8 mouse cellular contexts compared by ENCODE assay signal in the genomic region with DNA sequence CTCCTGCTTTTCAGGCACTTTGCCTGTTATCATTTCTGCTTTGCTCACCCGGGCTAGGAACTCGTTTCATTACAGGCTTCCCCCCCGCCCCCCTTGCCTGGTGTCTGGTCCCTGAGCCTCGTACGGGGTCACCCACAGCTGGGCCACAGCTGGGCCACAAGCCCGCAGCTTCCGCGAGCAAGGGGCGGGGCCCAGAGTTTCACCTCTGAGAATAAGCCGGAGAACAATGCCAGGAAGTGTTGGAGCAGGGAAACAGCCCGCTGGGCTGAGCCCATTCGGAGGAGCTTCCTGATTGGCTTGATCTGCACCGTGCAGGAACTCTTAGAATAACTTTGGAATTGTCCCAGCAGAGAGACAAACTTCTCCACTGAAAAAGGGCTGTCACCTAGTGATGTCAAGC. TPM values are rescaled to one million over a fixed set of nuclear protein-coding genes. Genes with fewer than 3 reads are reported as not detected.
A peak's percentile ranks its signal among the peaks of the same experiment; 100 is the strongest.
DNase-seq lines count a peak whose midpoint lies in the region; ATAC-seq and TF ChIP-seq lines count a peak whose summit lies in the region.

No protein-coding gene starts in this region.

- 2% methylated on average over 13 of the region's 13 CpGs for WGBS in hindbrain, embryonic 14.5 days
- 3% methylated on average over 13 of the region's 13 CpGs for WGBS in midbrain, embryonic 16.5 days

- ATAC-seq in hindbrain, embryonic 14.5 days (ENCODE audit: low FRiP score), result peak; percentile 42; the same call in 1 of the 2 replicates
- peak; percentile 16; the same call in 1 of the 2 replicates for ATAC-seq in midbrain, embryonic 16.5 days
- no peak for ATAC-seq in activated CD4-positive, CD25-positive, alpha-beta regulatory T cell, adult 4 months

- H3K27me3 ChIP-seq in hindbrain, embryonic 14.5 days (ENCODE audit: control insufficient read depth, insufficient read depth, low read length), result no peaks in the 10 kb centered on the region
- H3K27me3 ChIP-seq in midbrain, embryonic 16.5 days (ENCODE audit: control insufficient read depth, insufficient read depth, low read depth, low read length), result no peaks in the 10 kb centered on the region

- intact Hi-C loops in left cerebral cortex, postnatal 4 days (cut with DNase I), result loop anchor here (10.0 kb wide), 2 partner anchors 109 to 229 kb away; no protein-coding TSS in a partner anchor
- intact Hi-C loops in gastrocnemius, adult 2 months (cut with DNase I), result no loop called here

- no peaks in the 10 kb centered on the region for H3K9me3 ChIP-seq in hindbrain, embryonic 14.5 days (ENCODE audit: control insufficient read depth, low read length)
- no peaks in the 10 kb centered on the region for H3K9me3 ChIP-seq in midbrain, embryonic 16.5 days (replicated peaks; ENCODE audit: control insufficient read depth, low read length, poor library complexity, severe bottlenecking)

- peak; percentile 7 for DNase-seq in left cerebral cortex, postnatal 4 days
- no peak for DNase-seq in left cerebral cortex, adult 11 months (ENCODE audit: low spot score)
- DNase-seq in gastrocnemius, adult 2 months, result peak; percentile 77
- DNase-seq in hindbrain, embryonic 14.5 days (ENCODE audit: low spot score), result no peak
- DNase-seq in liver, result peak; percentile 51
- peak; percentile 75 for DNase-seq in thymus, postnatal 0 days (ENCODE audit: low spot score)

- peak overlapping the region; percentile 85 for H3K27ac ChIP-seq in gastrocnemius, adult 2 months
- H3K27ac ChIP-seq in hindbrain, embryonic 14.5 days, result no peak overlapping the region
- no peak overlapping the region for H3K27ac ChIP-seq in midbrain, embryonic 16.5 days (ENCODE audit: low read length)

- no peaks in the 10 kb centered on the region for H3K36me3 ChIP-seq in hindbrain, embryonic 14.5 days (replicated peaks; ENCODE audit: control insufficient read depth, insufficient read depth)
- H3K36me3 ChIP-seq in midbrain, embryonic 16.5 days (ENCODE audit: control insufficient read depth, insufficient read depth, low read length), result no peaks in the 10 kb centered on the region

- H3K4me3 ChIP-seq in gastrocnemius, adult 2 months, result peak overlapping the region; percentile 64
- no peak overlapping the region for H3K4me3 ChIP-seq in hindbrain, embryonic 14.5 days (replicated peaks; ENCODE audit: low read length)
- no peak overlapping the region for H3K4me3 ChIP-seq in midbrain, embryonic 16.5 days (ENCODE audit: low read depth, low read length)

- no peak overlapping the region for H3K9ac ChIP-seq in hindbrain, embryonic 14.5 days
- no peak overlapping the region for H3K9ac ChIP-seq in midbrain, embryonic 16.5 days (ENCODE audit: low read depth, low read length)

- H3K4me2 ChIP-seq in hindbrain, embryonic 14.5 days (replicated peaks), result peak overlapping the region; percentile 45
- H3K4me2 ChIP-seq in midbrain, embryonic 16.5 days (ENCODE audit: low read length), result peak overlapping the region; percentile 28

- no peaks in the 10 kb centered on the region; the same call in 1 of the 2 replicates for H3K4me1 ChIP-seq in hindbrain, embryonic 14.5 days (replicated peaks; ENCODE audit: control insufficient read depth, insufficient read depth, low read length)
- no peaks in the 10 kb centered on the region for H3K4me1 ChIP-seq in midbrain, embryonic 16.5 days (ENCODE audit: control insufficient read depth, insufficient read depth, low read length)

- TF ChIP-seq CTCF in gastrocnemius, adult 2 months (IDR thresholded peaks at IDR 0.05), result no peak

RNA-seq across cellular contexts. Expression of a gene that starts 42.1 kb away (rescaled TPM):
- 10 to 100 TPM; 21.0 to 27.5 TPM for total RNA-seq in left cerebral cortex, postnatal 4 days (2021)
- 10 to 100 TPM; 28.3 to 42.6 TPM for total RNA-seq in gastrocnemius, adult 2 months (2021)
- 13.0 and 14.3 TPM in 2 replicates for polyA plus RNA-seq in hindbrain, embryonic 14.5 days (2014; fragmentation: Nextera tagmentation; extraction: Ambion mirVana)
- polyA plus RNA-seq in midbrain, embryonic 16.5 days (2015; fragmentation: Nextera tagmentation; extraction: Ambion mirVana), result 10.5 and 12.4 TPM in 2 replicates
- 37.6 and 41.5 TPM in 2 replicates for polyA plus RNA-seq in thymus, postnatal 0 days (2015; fragmentation: Nextera tagmentation; extraction: Ambion mirVana)
- 1 to 10 TPM; 3.5 to 5.0 TPM for polyA plus RNA-seq in activated CD4-positive, CD25-positive, alpha-beta regulatory T cell, adult 4 months (2017; shearing (Covaris generic))

Comparison
In these comparisons a context has a peak if more than half of its experiments do, and no peak if none do; other contexts are left out.
1. DNase-seq: peak in left cerebral cortex, postnatal 4 days (single experiment), gastrocnemius, adult 2 months (single experiment), liver (single experiment) and thymus, postnatal 0 days (single experiment); none in left cerebral cortex, adult 11 months (single experiment) and hindbrain, embryonic 14.5 days (single experiment).